Mouse (Mus musculus): ENCODE data around the gene Slc25a35. TPM values are rescaled to one million over a fixed set of nuclear protein-coding genes. Genes with fewer than 3 reads are reported as not detected.
A peak's percentile ranks its signal among the peaks of the same experiment; 100 is the strongest.
"Not testable (repeated sequence)": the region's sequence is repeated elsewhere in the genome, so short reads cannot be mapped to it uniquely, and the experiment has no call there.

The Slc25a35 gene
- polyA plus RNA-seq, 1 experiment from 2014 or later, result 1.6 TPM

DNA sequence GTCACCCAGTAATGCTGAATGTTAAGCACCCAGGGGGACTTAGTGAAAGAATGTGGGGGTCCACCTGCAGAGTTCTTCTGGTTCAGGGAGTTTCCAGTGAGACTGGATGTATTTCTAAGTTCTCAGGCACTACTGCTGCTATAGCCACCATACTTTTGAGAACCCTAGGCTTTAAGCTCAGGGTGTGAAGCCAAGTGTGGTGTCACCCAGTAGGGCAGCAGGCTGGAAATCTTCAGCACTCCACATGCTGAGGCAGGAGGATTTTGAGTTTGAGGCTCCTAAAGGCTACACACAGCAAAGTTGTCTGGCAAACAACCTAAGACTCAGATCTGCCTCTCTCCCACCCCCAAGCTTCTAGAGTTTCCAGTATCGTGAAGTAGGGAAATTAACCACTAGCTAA, 1.4 kb upstream of the Slc25a35 start:
- H3K36me3 ChIP-seq (ENCODE audit: control insufficient read depth, insufficient read depth, low read length), result no peaks in the 10 kb centered on the region
- peak overlapping the region; percentile 59; the same call in 1 of the 2 replicates for H3K4me3 ChIP-seq (ENCODE audit: low read depth, low read length)
- WGBS, result 69% methylated on average over 1 of the region's 1 CpGs
- ATAC-seq (ENCODE audit: low read depth), result no peak
- H3K9ac ChIP-seq (replicated peaks; ENCODE audit: low read depth, low read length), result no peak overlapping the region
- no peak overlapping the region for H3K27ac ChIP-seq (ENCODE audit: low read depth, low read length)
- peaks cover 6% of the 10 kb centered on the region; the same call in 1 of the 2 replicates for H3K4me1 ChIP-seq (ENCODE audit: control insufficient read depth, insufficient read depth, low read length)
- no peaks in the 10 kb centered on the region for H3K27me3 ChIP-seq (ENCODE audit: control insufficient read depth, insufficient read depth, low read length)
- no peaks in the 10 kb centered on the region for H3K9me3 ChIP-seq (ENCODE audit: control insufficient read depth, low read length)
- H3K4me2 ChIP-seq (ENCODE audit: low read depth, low read length), result no peak overlapping the region

DNA sequence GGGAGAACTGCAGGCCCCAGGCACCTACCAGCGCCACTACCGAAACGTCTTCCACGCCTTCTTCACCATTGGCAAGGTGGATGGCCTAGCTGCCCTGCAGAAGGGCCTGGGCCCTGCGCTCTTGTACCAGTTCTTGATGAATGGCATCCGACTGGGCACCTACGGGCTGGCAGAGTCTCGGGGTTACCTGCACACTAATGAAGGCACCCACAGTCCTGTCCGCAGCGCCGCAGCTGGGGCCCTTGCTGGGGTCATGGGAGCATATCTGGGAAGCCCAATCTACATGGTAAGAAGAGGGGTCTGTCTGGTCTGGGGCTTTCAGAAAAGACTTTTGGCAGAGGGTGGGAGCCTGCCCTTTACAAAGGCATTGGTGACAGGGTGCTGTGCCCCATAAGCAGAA, 821 bp downstream of the Slc25a35 start:
- Histone ChIP-seq H3K27ac (ENCODE audit: low read depth, low read length) (no peak overlapping the region), H3K4me3 (ENCODE audit: low read depth, low read length) (no peak overlapping the region), H3K4me1 (ENCODE audit: control insufficient read depth, insufficient read depth, low read length) (peaks cover 6% of the 10 kb centered on the region; the same call in 1 of the 2 replicates), H3K27me3 (ENCODE audit: control insufficient read depth, insufficient read depth, low read length) (no peaks in the 10 kb centered on the region), H3K36me3 (ENCODE audit: control insufficient read depth, insufficient read depth, low read length) (no peaks in the 10 kb centered on the region), H3K9me3 (ENCODE audit: control insufficient read depth, low read length) (no peaks in the 10 kb centered on the region), H3K9ac (replicated peaks; ENCODE audit: low read depth, low read length) (no peak overlapping the region), H3K4me2 (ENCODE audit: low read depth, low read length) (peak overlapping the region; percentile 88; the same call in 1 of the 2 replicates)
- no peak for ATAC-seq (ENCODE audit: low read depth)
- 86% methylated on average over 11 of the region's 11 CpGs for WGBS

DNA sequence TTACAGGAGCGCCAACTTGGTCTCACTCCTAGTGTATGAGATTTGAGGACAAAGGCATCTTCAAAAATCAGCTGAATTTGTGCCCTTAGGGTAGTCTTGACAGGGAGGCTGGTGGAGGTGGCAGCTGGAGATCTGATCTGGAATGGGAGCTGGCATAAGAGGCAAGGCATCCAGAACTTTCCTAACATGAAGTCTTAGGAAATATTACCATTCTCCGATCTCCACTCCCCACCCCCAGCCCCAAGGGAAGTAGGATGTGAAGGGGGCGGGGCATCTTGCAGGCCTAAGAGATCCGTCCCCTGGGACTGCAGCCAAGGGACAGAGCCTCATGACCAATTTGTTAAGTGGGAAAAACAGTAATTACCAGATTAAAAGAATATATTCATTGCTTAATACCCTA, 2.3 kb downstream of the Slc25a35 start:
- Histone ChIP-seq H3K4me2 (ENCODE audit: low read depth, low read length) (no peak overlapping the region), H3K27ac (ENCODE audit: low read depth, low read length) (no peak overlapping the region), H3K36me3 (ENCODE audit: control insufficient read depth, insufficient read depth, low read length) (no peaks in the 10 kb centered on the region), H3K9me3 (ENCODE audit: control insufficient read depth, low read length) (no peaks in the 10 kb centered on the region), H3K4me3 (ENCODE audit: low read depth, low read length) (no peak overlapping the region), H3K27me3 (ENCODE audit: control insufficient read depth, insufficient read depth, low read length) (no peaks in the 10 kb centered on the region), H3K9ac (replicated peaks; ENCODE audit: low read depth, low read length) (no peak overlapping the region), H3K4me1 (ENCODE audit: control insufficient read depth, insufficient read depth, low read length) (peaks cover 10% of the 10 kb centered on the region; the same call in 1 of the 2 replicates)
- 75% methylated on average over 4 of the region's 4 CpGs for WGBS
- no peak for ATAC-seq (ENCODE audit: low read depth)

DNA sequence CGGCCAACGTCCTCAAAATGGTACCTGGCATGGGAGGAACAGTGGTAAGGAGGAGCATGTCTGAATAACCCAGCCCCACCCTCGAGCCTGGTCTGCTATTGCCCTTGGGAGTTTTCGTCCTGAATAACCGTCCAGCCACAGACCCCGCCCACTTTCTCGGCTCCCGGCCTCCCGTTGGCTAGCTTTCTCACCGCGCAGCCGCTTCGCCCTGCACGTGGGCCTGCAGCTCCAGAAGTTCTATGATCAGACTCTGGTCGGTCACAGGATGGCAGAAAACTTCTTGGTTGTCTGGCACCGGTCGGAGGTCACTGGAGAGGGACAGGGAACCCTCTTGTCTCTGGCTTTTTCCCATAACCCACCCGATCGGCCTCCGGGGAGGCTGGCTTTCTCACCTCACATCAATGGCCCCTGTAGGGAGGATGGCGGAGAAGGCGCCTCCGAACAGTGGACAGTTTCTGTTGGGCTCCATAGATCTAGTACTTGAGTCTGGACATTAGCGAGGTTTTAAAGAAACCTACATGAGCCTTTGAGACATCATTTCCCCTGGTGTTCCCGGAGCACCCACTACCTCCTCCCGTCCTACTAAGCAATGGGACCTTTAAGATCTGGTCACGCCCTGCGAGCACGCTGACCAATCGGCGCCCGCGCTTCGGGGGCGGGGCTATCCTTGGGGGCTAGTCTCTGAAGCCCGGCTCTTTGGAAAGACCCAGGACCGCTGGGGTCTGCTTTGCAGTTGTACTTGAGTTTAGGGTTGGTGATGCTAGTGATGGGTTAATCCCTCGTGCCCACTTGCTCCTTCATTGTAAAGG, 5.5 kb downstream of the Slc25a35 start:
- not testable (repeated sequence) for H3K27me3 ChIP-seq (ENCODE audit: control insufficient read depth, insufficient read depth, low read length); H3K27ac ChIP-seq (ENCODE audit: low read depth, low read length); H3K36me3 ChIP-seq (ENCODE audit: control insufficient read depth, insufficient read depth, low read length); H3K9me3 ChIP-seq (ENCODE audit: control insufficient read depth, low read length); H3K4me1 ChIP-seq (ENCODE audit: control insufficient read depth, insufficient read depth, low read length)
- Histone ChIP-seq H3K4me3 (ENCODE audit: low read depth, low read length) (peak overlapping the region; percentile 36), H3K9ac (replicated peaks; ENCODE audit: low read depth, low read length) (0 out of 2 replicates have a peak overlapping the region, but pooled peaks have one; percentile 25), H3K4me2 (ENCODE audit: low read depth, low read length) (peak overlapping the region; percentile 53)
- under 1% methylated on average over 37 of the region's 38 CpGs for WGBS
- ATAC-seq (ENCODE audit: low read depth), result peak; percentile 87

GRCm38 (mm10) chr11:68974059-68974450, 6.1 kb downstream of the Slc25a35 start:
- H3K4me2 ChIP-seq (ENCODE audit: low read depth, low read length), result peak overlapping the region; percentile 53
- no peaks in the 10 kb centered on the region for H3K9me3 ChIP-seq (ENCODE audit: control insufficient read depth, low read length)
- H3K27me3 ChIP-seq (ENCODE audit: control insufficient read depth, insufficient read depth, low read length), result no peaks in the 10 kb centered on the region
- H3K4me1 ChIP-seq (ENCODE audit: control insufficient read depth, insufficient read depth, low read length), result peaks cover 4% of the 10 kb centered on the region; the same call in 1 of the 2 replicates
- no peak overlapping the region for H3K9ac ChIP-seq (replicated peaks; ENCODE audit: low read depth, low read length)
- H3K36me3 ChIP-seq (ENCODE audit: control insufficient read depth, insufficient read depth, low read length), result no peaks in the 10 kb centered on the region
- H3K4me3 ChIP-seq (ENCODE audit: low read depth, low read length), result peak overlapping the region; percentile 36
- whole genome bisulfite sequencing, result 34% methylated on average over 6 of the region's 6 CpGs
- ATAC-seq (ENCODE audit: low read depth), result no peak
- H3K27ac ChIP-seq (ENCODE audit: low read depth, low read length), result no peak overlapping the region

DNA sequence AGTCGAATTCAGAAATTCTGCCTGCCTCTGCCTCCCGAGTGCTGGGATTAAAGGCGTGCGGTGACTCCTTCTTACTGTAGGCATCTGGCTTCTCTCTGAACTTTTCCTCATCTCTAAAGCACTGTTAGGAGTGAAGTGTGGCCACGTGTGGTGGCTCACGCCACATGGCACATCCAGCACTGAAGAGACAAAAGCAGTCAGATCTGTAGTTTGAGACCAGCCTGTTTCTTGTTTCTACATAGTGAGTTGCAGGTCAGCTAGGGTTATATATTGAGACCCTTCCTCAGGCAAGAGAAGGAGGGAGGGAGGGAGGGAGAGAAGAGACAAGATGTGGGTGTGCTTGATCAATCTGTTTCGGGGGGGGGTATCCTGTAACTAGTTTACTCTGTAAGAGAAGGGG, 7.2 kb downstream of the Slc25a35 start, which contains the start of gene Rangrf:
Rangrf (minus strand) TSS at position 101 of the 400 bp plus-strand sequence.
- H3K27me3 ChIP-seq (ENCODE audit: control insufficient read depth, insufficient read depth, low read length), result no peaks in the 10 kb centered on the region
- H3K4me3 ChIP-seq (ENCODE audit: low read depth, low read length), result peak within 1 kb of the TSS; percentile 36; the same call in 1 of the 2 replicates
- no peaks in the 10 kb centered on the region for H3K36me3 ChIP-seq (ENCODE audit: control insufficient read depth, insufficient read depth, low read length)
- WGBS, result 83% methylated on average over 7 of the region's 7 CpGs
- ATAC-seq (ENCODE audit: low read depth), result no peak
- H3K4me2 ChIP-seq (ENCODE audit: low read depth, low read length), result peak within 1 kb of the TSS; percentile 53
- peaks cover 4% of the 10 kb centered on the region; the same call in 1 of the 2 replicates for H3K4me1 ChIP-seq (ENCODE audit: control insufficient read depth, insufficient read depth, low read length)
- no peaks in the 10 kb centered on the region for H3K9me3 ChIP-seq (ENCODE audit: control insufficient read depth, low read length)
- H3K27ac ChIP-seq (ENCODE audit: low read depth, low read length), result no peak within 1 kb of the TSS
- H3K9ac ChIP-seq (replicated peaks; ENCODE audit: low read depth, low read length), result no peak within 1 kb of the TSS

GRCm38 (mm10) chr11:68975601-68976000, 7.7 kb downstream of the Slc25a35 start:
- Histone ChIP-seq H3K36me3 (ENCODE audit: control insufficient read depth, insufficient read depth, low read length) (no peaks in the 10 kb centered on the region), H3K9me3 (ENCODE audit: control insufficient read depth, low read length) (no peaks in the 10 kb centered on the region), H3K9ac (replicated peaks; ENCODE audit: low read depth, low read length) (no peak overlapping the region), H3K4me1 (ENCODE audit: control insufficient read depth, insufficient read depth, low read length) (peaks cover 4% of the 10 kb centered on the region; the same call in 1 of the 2 replicates), H3K27ac (ENCODE audit: low read depth, low read length) (no peak overlapping the region), H3K4me2 (ENCODE audit: low read depth, low read length) (no peak overlapping the region), H3K27me3 (ENCODE audit: control insufficient read depth, insufficient read depth, low read length) (no peaks in the 10 kb centered on the region), H3K4me3 (ENCODE audit: low read depth, low read length) (no peak overlapping the region)
- 93% methylated on average over 1 of the region's 1 CpGs for WGBS
- ATAC-seq (ENCODE audit: low read depth), result no peak

DNA sequence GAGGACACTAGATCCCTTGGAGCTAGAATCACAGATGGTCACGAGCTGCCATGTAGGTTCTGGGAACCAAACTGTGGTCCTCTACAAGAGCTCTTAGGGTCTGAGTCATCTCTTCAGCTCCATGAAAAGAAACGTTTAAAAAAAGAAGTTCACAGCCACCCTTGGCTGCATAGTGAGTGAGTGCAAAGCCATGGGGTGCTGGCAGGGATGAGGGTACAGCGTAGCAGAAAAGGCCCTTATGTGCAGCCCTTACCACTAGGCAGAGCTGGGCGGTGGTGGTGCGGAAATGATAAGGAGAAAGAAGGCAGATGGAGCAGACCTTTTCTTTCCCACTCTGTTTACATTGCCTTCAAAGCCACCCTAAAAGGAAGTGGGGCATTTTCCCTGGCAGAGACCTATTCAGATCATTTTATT, 11.4 kb downstream of the Slc25a35 start:
- no peak for ATAC-seq (ENCODE audit: low read depth)
- Histone ChIP-seq H3K4me1 (ENCODE audit: control insufficient read depth, insufficient read depth, low read length) (no peaks in the 10 kb centered on the region), H3K4me3 (ENCODE audit: low read depth, low read length) (no peak overlapping the region), H3K9me3 (ENCODE audit: control insufficient read depth, low read length) (no peaks in the 10 kb centered on the region), H3K27ac (ENCODE audit: low read depth, low read length) (no peak overlapping the region), H3K4me2 (ENCODE audit: low read depth, low read length) (no peak overlapping the region), H3K27me3 (ENCODE audit: control insufficient read depth, insufficient read depth, low read length) (no peaks in the 10 kb centered on the region), H3K9ac (replicated peaks; ENCODE audit: low read depth, low read length) (no peak overlapping the region), H3K36me3 (ENCODE audit: control insufficient read depth, insufficient read depth, low read length) (no peaks in the 10 kb centered on the region)
- 66% methylated on average over 5 of the region's 5 CpGs for WGBS

DNA sequence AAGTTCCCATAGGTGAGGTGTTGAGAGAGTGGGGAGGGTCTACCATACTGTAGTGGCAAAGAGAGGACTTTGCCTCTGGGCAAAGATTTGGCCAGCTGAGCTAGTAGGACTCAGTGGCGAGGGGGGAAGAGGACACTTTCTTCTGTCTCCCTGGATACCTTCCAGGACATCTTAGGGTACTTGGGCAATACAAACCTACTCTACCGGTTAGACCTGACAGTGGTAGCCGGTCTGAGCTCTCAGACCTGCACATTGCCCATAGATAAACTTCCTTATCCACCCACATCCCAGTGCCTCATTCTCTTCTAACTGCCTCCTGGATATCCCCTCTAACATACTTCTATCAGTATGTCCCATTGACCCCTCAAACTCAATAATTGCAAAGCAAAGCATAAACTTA, 13.0 kb downstream of the Slc25a35 start:
- no peak overlapping the region for H3K27ac ChIP-seq (ENCODE audit: low read depth, low read length)
- no peaks in the 10 kb centered on the region for H3K36me3 ChIP-seq (ENCODE audit: control insufficient read depth, insufficient read depth, low read length)
- H3K4me3 ChIP-seq (ENCODE audit: low read depth, low read length), result no peak overlapping the region
- H3K4me1 ChIP-seq (ENCODE audit: control insufficient read depth, insufficient read depth, low read length), result no peaks in the 10 kb centered on the region
- no peak overlapping the region for H3K4me2 ChIP-seq (ENCODE audit: low read depth, low read length)
- no peak overlapping the region for H3K9ac ChIP-seq (replicated peaks; ENCODE audit: low read depth, low read length)
- 80% methylated on average over 3 of the region's 3 CpGs for WGBS
- no peak for ATAC-seq (ENCODE audit: low read depth)
- no peaks in the 10 kb centered on the region for H3K9me3 ChIP-seq (ENCODE audit: control insufficient read depth, low read length)
- H3K27me3 ChIP-seq (ENCODE audit: control insufficient read depth, insufficient read depth, low read length), result no peaks in the 10 kb centered on the region
